ENCODE assay signal across 15 mouse cellular contexts in the genomic region with DNA sequence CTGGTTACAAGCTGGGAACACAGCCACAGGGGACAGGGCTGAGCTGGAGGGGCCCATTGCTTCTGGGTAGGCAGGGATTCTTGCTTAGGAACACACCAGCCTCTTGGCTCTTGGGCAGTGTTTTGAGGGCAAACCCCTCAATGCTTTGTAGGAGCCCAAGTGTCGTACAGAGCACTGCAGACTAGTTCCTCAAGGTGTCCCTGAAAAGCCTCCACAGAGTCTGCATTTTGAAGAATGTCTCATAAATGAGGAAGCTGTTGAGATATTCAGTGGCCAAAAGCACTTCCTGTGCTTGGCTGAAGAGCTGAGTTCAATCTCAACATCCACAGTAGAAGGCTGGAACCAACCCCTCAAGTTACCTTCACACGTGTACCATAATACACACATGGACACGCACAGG. TPM values are rescaled to one million over a fixed set of nuclear protein-coding genes. Genes with fewer than 3 reads are reported as not detected.
DNase-seq lines count a peak whose midpoint lies in the region; ATAC-seq and TF ChIP-seq lines count a peak whose summit lies in the region.
"Had no signal": no experiment of that assay in that cellular context is flagged by ENCODE, and none has a peak within 500 bp of the region (broad histone marks: within the 10 kb centered on the region; RNA-seq: fewer than 3 reads in every experiment).

No protein-coding gene starts in this region.

- DNase-seq in heart, adult 11 months = peak; percentile 90
- no peak for DNase-seq in heart, postnatal 14 days
- peak; percentile 35 for DNase-seq in liver, adult 2 months (ENCODE audit: extremely low read depth, low read depth, low spot score)
- no peak for DNase-seq in liver
- DNase-seq in monocyte, adult 2 months (ENCODE audit: low read depth in 1 of 2, low spot score in 2 of 2) = peak; percentile 9 to 19
- no peak for DNase-seq in forebrain, embryonic 10.5 days (ENCODE audit: extremely low spot score, low spot score)
- DNase-seq in kidney, adult 8-10 months = no peak
- DNase-seq: adrenal gland, postnatal 25 days; cerebellum, adult 9-10 months; kidney, postnatal 25 days; right cerebral cortex, postnatal 4 days had no signal

- TF ChIP-seq POLR2A in liver, adult 2 months (IDR thresholded peaks at IDR 0.05; ENCODE audit: extremely low read depth, insufficient read depth, low read length) = no peak

- peak overlapping the region; percentile 5; the same call in 1 of the 2 replicates for H3K27ac ChIP-seq in liver, adult 2 months (replicated peaks; ENCODE audit: insufficient read depth, low read depth, low read length)
- no peak overlapping the region for H3K27ac ChIP-seq in forebrain, embryonic 10.5 days
- H3K27ac ChIP-seq: hindbrain, embryonic 13.5 days had no signal

- H3K36me3 ChIP-seq in liver, adult 2 months (ENCODE audit: control insufficient read depth, insufficient read depth, low read length) = no peaks in the 10 kb centered on the region
- H3K36me3 ChIP-seq in forebrain, embryonic 10.5 days (replicated peaks) = 0 out of 2 replicates have a peak, but pooled peaks cover 2% of the 10 kb centered on the region
- H3K36me3 ChIP-seq: embryonic facial prominence, embryonic 12.5 days; hindbrain, embryonic 13.5 days had no signal

- H3K9ac ChIP-seq in liver, adult 2 months (ENCODE audit: low read depth, low read length) = no peak overlapping the region
- H3K9ac ChIP-seq: embryonic facial prominence, embryonic 12.5 days; hindbrain, embryonic 13.5 days had no signal

- ATAC-seq in common myeloid progenitor, adult 5-6 weeks (replicated peaks; ENCODE audit: low read depth, poor library complexity, severe bottlenecking) = peak; percentile 95

- H3K79me2 ChIP-seq in liver, adult 2 months (ENCODE audit: control insufficient read depth, insufficient read depth, low read length) = peaks cover 35% of the 10 kb centered on the region

- peaks cover 6% of the 10 kb centered on the region for H3K4me1 ChIP-seq in liver, adult 2 months (ENCODE audit: control insufficient read depth, insufficient read depth, low read length)
- peaks cover 29% of the 10 kb centered on the region for H3K4me1 ChIP-seq in forebrain, embryonic 10.5 days

- 77% methylated on average over 3 of the region's 3 CpGs for WGBS in liver, adult 2 months
- WGBS in forebrain, embryonic 10.5 days = 92% methylated on average over 3 of the region's 3 CpGs

- no peak for TF ChIP-seq CTCF in liver, adult 2 months (IDR thresholded peaks at IDR 0.05; ENCODE audit: low read depth, low read length)

- H3K27me3 ChIP-seq in liver, adult 2 months (ENCODE audit: control insufficient read depth, insufficient read depth, low read length) = no peaks in the 10 kb centered on the region
- H3K27me3 ChIP-seq in forebrain, embryonic 10.5 days (ENCODE audit: poor library complexity, severe bottlenecking) = no peaks in the 10 kb centered on the region
- H3K27me3 ChIP-seq: embryonic facial prominence, embryonic 12.5 days; hindbrain, embryonic 13.5 days; megakaryocyte, embryonic 14.5 days had no signal

- intact Hi-C loops in heart, postnatal 14 days (cut with DNase I) = no loop called here

- no peak overlapping the region for H3K4me3 ChIP-seq in liver, adult 2 months (ENCODE audit: insufficient read depth, low read depth, low read length)
- no peak overlapping the region for H3K4me3 ChIP-seq in forebrain, embryonic 10.5 days
- H3K4me3 ChIP-seq: embryonic facial prominence, embryonic 12.5 days; hindbrain, embryonic 13.5 days; megakaryocyte, embryonic 14.5 days had no signal

- H3K9me3 ChIP-seq in forebrain, embryonic 10.5 days = no peaks in the 10 kb centered on the region
- H3K9me3 ChIP-seq: embryonic facial prominence, embryonic 12.5 days; hindbrain, embryonic 13.5 days; megakaryocyte, embryonic 14.5 days had no signal

RNA-seq across cellular contexts. Expression of a gene that starts 18.6 kb away (rescaled TPM):
- 100 to 1,000 TPM; 183 to 188 TPM for total RNA-seq in heart, postnatal 14 days (2021)
- 13.2 and 17.2 TPM in 2 replicates for total RNA-seq in liver, adult 2 months (2014; rRNA removed)
- 35.0 and 35.2 TPM in 2 replicates for polyA plus RNA-seq in liver, adult 2 months (2012; rRNA removed)
- total RNA-seq in common myeloid progenitor, adult 5-6 weeks (2017) = 44.8 and 45.5 TPM in 2 replicates
- polyA plus RNA-seq in forebrain, embryonic 10.5 days (2016; fragmentation: Nextera tagmentation; extraction: Ambion mirVana) = 212 and 215 TPM in 2 replicates

RNA-seq across cellular contexts. Expression of a gene that starts 31.8 kb away (rescaled TPM):
- 100 to 1,000 TPM; 360 to 363 TPM for total RNA-seq in heart, postnatal 14 days (2021)
- 123 TPM in 2 replicates for total RNA-seq in liver, adult 2 months (2014; rRNA removed)
- 122 and 124 TPM in 2 replicates for polyA plus RNA-seq in liver, adult 2 months (2012; rRNA removed)
- total RNA-seq in common myeloid progenitor, adult 5-6 weeks (2017) = 646 and 682 TPM in 2 replicates
- polyA plus RNA-seq in forebrain, embryonic 10.5 days (2016; fragmentation: Nextera tagmentation; extraction: Ambion mirVana) = 22.1 and 24.1 TPM in 2 replicates

Comparison
In these comparisons a context has a peak if more than half of its experiments do, and no peak if none do; other contexts are left out.
1. DNase-seq: peak in heart, adult 11 months (single experiment), liver, adult 2 months (single experiment) and monocyte, adult 2 months (2 of 2); none in heart, postnatal 14 days (0 of 2), liver (single experiment), forebrain, embryonic 10.5 days (single experiment) and kidney, adult 8-10 months (0 of 2).